Mouse (Mus musculus) frontal cortex, postnatal 10 days (tissue): Measurements from ENCODE around the gene Tcf12.

Experiments used
- DNase-seq, 2 experiments: peaks; one replicate each; pipeline ENCODE4 v3.0.0; 2022; ENCODE audit warnings: low spot score in 2 of 2, mixed read lengths in 1 of 2

The Tcf12 gene

GRCm38 (mm10) chr9:72111622-72112550 is at the start of gene Tcf12:
Gene Tcf12, minus strand, starts transcription at chr9:72111871.
- DNase-seq: peak; percentile 79 to 85

GRCm38 (mm10) chr9:72158392-72158791 is 46.7 kb upstream of the Tcf12 start:
- no peak for DNase-seq

- no peak for DNase-seq
Measured at GRCm38 (mm10) chr9:72157091-72157490, 45.4 kb upstream of the Tcf12 start.

GRCm38 (mm10) chr9:72155250-72156138 is 43.8 kb upstream of the Tcf12 start:
- DNase-seq: no peak

- no peak for DNase-seq
Measured at GRCm38 (mm10) chr9:72144148-72144547, 32.5 kb upstream of the Tcf12 start.

- DNase-seq: no peak
Measured at GRCm38 (mm10) chr9:72137899-72138298, 26.2 kb upstream of the Tcf12 start.

GRCm38 (mm10) chr9:72133772-72134245 is 22.1 kb upstream of the Tcf12 start:
- DNase-seq: no peak

GRCm38 (mm10) chr9:72133089-72133771 is 21.6 kb upstream of the Tcf12 start:
- peak; percentile 74 to 84 for DNase-seq

- no peak for DNase-seq
Measured at GRCm38 (mm10) chr9:72132728-72133088, 21.0 kb upstream of the Tcf12 start.

- no peak for DNase-seq
Measured at GRCm38 (mm10) chr9:72129884-72130283, 18.2 kb upstream of the Tcf12 start.

- DNase-seq: no peak
Measured at GRCm38 (mm10) chr9:72125442-72125841, 13.8 kb upstream of the Tcf12 start.

- no peak for DNase-seq
Measured at GRCm38 (mm10) chr9:72118490-72118889, 6.8 kb upstream of the Tcf12 start.

- DNase-seq: peak; percentile 24 to 62
Measured at GRCm38 (mm10) chr9:72111004-72111621, 558 bp downstream of the Tcf12 start.

- DNase-seq: peak in 1 of 2 experiments; percentile 19
Measured at GRCm38 (mm10) chr9:72110627-72111003, 1.1 kb downstream of the Tcf12 start.

GRCm38 (mm10) chr9:72103471-72103870 is 8.2 kb downstream of the Tcf12 start:
- DNase-seq: no peak

- DNase-seq: no peak
Measured at GRCm38 (mm10) chr9:72099945-72100685, 11.6 kb downstream of the Tcf12 start.

- DNase-seq: no peak
Measured at GRCm38 (mm10) chr9:72098056-72098455, 13.6 kb downstream of the Tcf12 start.

- DNase-seq: no peak
Measured at GRCm38 (mm10) chr9:72097083-72097482, 14.6 kb downstream of the Tcf12 start.

- no peak for DNase-seq
Measured at GRCm38 (mm10) chr9:72094675-72095074, 17.0 kb downstream of the Tcf12 start.

- DNase-seq: no peak
Measured at GRCm38 (mm10) chr9:72092191-72092590, 19.5 kb downstream of the Tcf12 start.
